Mouse (Mus musculus): ENCODE measurements around the gene 2610301B20Rik. TPM values are rescaled to one million over a fixed set of nuclear protein-coding genes. Genes with fewer than 3 reads are reported as not detected.

Gene 2610301B20Rik
- polyA plus RNA-seq (2012; rRNA removed): 0.43 and 0.64 TPM in 2 replicates

DNA sequence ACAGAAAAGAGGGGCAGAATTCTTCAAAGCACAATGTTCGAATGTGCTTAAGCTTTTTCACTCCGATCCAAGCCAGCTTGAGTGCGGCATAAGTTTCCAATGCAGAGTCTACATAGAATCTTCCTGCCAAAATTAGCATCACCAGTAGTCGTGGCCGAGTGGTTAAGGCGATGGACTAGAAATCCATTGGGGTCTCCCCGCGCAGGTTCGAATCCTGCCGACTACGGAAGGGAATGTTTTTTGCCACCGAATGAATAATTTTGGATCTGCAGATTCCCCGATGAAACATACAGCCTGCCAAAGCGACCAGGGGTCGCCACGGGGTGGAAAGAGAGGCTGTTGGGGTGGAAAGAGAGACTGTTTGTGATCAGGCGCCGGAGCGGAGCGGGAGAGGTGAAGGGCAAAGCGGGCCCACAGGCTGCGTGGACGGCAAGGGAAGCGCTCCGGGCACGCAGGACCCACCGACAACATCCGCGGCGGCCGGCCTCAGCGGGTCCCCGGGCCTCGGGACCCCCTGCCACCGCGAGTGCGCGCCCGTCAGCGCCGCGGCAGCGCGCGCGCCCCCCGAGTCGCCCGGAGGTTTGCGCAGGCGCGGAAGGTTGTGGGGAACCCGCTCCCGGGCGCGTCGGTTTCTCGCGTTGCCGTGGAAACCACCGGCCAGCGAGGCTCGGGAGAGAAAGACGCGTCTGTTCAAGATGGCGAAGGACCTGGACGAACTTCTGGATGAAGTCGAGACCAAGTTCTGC, at the start of gene 2610301B20Rik:
2610301B20Rik (plus strand) TSS at position 579 of the 746 bp plus-strand sequence.

Data from stomach, adult 2 months (tissue).